Mouse (Mus musculus) ES-Bruce4 (cell line): ENCODE measurements around the gene Nmnat3.

ENCODE experiments used
- CTCF ChIP-seq: IDR thresholded peaks from one replicate; pipeline ENCODE4 v1.8.1; 2011; ENCODE audit warnings: low read depth, low read length
- EP300 ChIP-seq: IDR thresholded peaks from 2 replicates; pipeline ENCODE4 v1.6.1; 2011; ENCODE audit warnings: low read depth, low read length; ENCODE audit not compliant: insufficient read depth
- POLR2A ChIP-seq: IDR thresholded peaks from one replicate; pipeline ENCODE4 v1.8.1; 2011; ENCODE audit warnings: low read length; ENCODE audit not compliant: insufficient read depth

DNA sequence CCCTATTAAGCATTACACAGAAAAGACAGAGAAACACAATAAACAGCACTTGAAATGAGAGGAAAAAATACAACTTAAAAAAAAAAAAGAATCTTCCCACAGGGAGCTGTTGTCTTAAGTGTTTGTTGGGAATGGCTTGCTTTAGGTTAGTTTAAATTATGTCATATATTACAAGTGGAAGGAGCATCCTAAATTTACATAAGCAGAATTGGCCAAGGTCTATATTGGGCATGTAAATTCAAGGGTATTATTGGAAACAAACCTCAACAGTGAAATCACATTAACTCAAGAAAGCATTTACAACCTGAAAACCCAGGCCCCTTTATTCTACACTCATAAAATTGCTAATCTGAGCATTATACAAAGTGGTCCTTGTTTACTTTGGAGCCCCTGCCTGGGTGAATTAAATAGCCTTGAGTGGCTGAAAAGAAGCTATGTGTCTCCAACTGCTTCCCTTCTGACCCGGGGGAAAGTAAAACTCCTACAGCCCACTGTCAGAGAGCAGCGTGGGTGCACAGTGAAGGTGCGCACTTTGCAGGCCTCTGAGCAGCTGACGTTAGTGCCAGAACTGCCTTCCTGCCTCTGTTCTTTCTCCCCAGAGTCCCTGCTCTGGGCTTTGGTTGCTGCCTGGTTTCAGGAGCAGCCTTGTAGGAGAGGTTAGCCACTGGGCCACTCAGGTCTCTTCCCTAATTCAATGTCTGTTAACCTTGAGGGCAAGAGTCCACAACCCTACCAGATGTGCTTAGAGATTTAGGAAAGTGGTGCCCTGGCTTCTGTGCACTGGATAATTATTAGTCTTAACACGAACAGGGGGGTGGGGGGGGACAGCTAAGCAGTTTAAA lies 88.3 kb downstream of the Nmnat3 start:
- TF ChIP-seq CTCF (no peak), POLR2A (no peak), EP300 (no peak)
